Mouse (Mus musculus) hindbrain, embryonic 16.5 days (tissue): ENCODE measurements around the gene Ippk. TPM values are rescaled to one million over a fixed set of nuclear protein-coding genes. Genes with fewer than 3 reads are reported as not detected.

ENCODE experiments used
- ATAC-seq: fragments of 200-750 bp; cut with Nextera tagmentation; 2 replicates; pipeline ENCODE4 v1.8.0; 2017; ENCODE audit warnings: moderate TSS enrichment, moderate library complexity
- H3K27ac ChIP-seq: fragments of 300-500 bp; sonication (generic); 2 replicates; pipeline ENCODE4 v1.5.1; 2014; ENCODE audit warnings: low read depth, mild to moderate bottlenecking, control low read depth, low read length, moderate library complexity
- H3K27me3 ChIP-seq: fragments of 300-500 bp; sonication (generic); replicated peaks from 2 replicates; pipeline ENCODE4 v1.6.1; 2014; ENCODE audit warnings: low read length; ENCODE audit not compliant: control insufficient read depth, insufficient read depth
- H3K36me3 ChIP-seq: fragments of 300-500 bp; sonication (generic); 2 replicates; pipeline ENCODE4 v1.6.1; 2014; ENCODE audit warnings: mild to moderate bottlenecking, low read length, moderate library complexity, mixed read lengths; ENCODE audit not compliant: control insufficient read depth, insufficient read depth
- H3K4me1 ChIP-seq: fragments of 300-500 bp; sonication (generic); 2 replicates; pipeline ENCODE4 v1.6.1; 2014; ENCODE audit warnings: low read depth, low read length; ENCODE audit not compliant: control insufficient read depth, insufficient read depth
- H3K4me2 ChIP-seq: fragments of 300-500 bp; sonication (generic); 2 replicates; pipeline ENCODE4 v1.6.1; 2014; ENCODE audit warnings: mild to moderate bottlenecking, low read length, control low read depth, moderate library complexity
- H3K4me3 ChIP-seq: fragments of 300-500 bp; sonication (generic); 2 replicates; pipeline ENCODE4 v1.5.1; 2014; ENCODE audit warnings: mild to moderate bottlenecking, low read length, control low read depth, moderate library complexity
- H3K9ac ChIP-seq: fragments of 300-500 bp; sonication (generic); 2 replicates; pipeline ENCODE4 v1.6.1; 2014; ENCODE audit warnings: low read depth, mild to moderate bottlenecking, control low read depth, low read length, moderate library complexity
- H3K9me3 ChIP-seq: fragments of 300-500 bp; sonication (generic); 2 replicates; pipeline ENCODE4 v1.6.1; 2014; ENCODE audit warnings: mild to moderate bottlenecking, low read length, moderate library complexity; ENCODE audit not compliant: control insufficient read depth
- WGBS: fragments of 180-500 bp; shearing (Covaris S2); extraction: QIAGEN DNeasy Blood & Tissue Kit; methylation state at CpG from one replicate; pipeline ENCODE4 v1.1.7; 2014; 5-methylcytosine and 5-hydroxymethylcytosine counted together
- polyA plus RNA-seq: library from polyadenylated mRNA; unstranded; fragments of >200 nt; fragmentation: Nextera tagmentation; extraction: Ambion mirVana; gene quantifications from 2 replicates; pipeline ENCODE4 v1.2.1, GENCODE M21; 2015

Ippk gene
- polyA plus RNA-seq, 1 experiment from 2014 or later = 13.6 TPM

GRCm38 (mm10) chr13:49384751-49385463 is 36.1 kb upstream of the Ippk start:
- H3K27ac ChIP-seq = no peak overlapping the region
- ATAC-seq = no peak
- no peaks in the 10 kb centered on the region for H3K4me1 ChIP-seq
- H3K4me3 ChIP-seq = no peak overlapping the region
- no peak overlapping the region for H3K4me2 ChIP-seq
- H3K9ac ChIP-seq = no peak overlapping the region
- WGBS = 75% methylated on average over 16 of the region's 16 CpGs
- H3K27me3 ChIP-seq = no peaks in the 10 kb centered on the region
- H3K36me3 ChIP-seq = peaks cover 46% of the 10 kb centered on the region
- no peaks in the 10 kb centered on the region for H3K9me3 ChIP-seq

DNA sequence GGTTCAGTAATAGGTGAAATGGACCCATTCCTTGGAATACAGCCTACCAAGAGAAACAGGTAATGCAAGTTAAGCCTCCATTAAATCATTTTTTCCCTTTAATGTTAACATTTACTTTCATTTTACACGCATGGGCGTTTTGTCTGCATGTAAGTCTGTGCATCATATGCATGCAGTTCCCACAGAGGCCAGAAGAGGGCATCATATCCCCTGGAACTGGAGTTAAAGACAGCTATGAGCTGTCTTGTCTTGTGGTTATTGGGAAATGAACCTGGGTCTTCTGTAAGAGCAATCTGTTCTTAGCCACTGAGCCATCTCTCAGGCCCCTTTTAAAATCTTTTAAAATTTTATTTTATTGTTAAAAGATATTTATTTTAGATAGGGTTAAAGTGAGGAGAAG is 29.7 kb upstream of the Ippk start:
- Histone ChIP-seq H3K4me2 (no peak overlapping the region), H3K36me3 (peaks cover 5% of the 10 kb centered on the region; the same call in 1 of the 2 replicates), H3K9me3 (peaks cover 3% of the 10 kb centered on the region; the same call in 1 of the 2 replicates), H3K9ac (no peak overlapping the region), H3K27me3 (no peaks in the 10 kb centered on the region), H3K4me1 (no peaks in the 10 kb centered on the region), H3K27ac (no peak overlapping the region), H3K4me3 (no peak overlapping the region)
- WGBS = 98% methylated on average over 2 of the region's 2 CpGs
- ATAC-seq = no peak

DNA sequence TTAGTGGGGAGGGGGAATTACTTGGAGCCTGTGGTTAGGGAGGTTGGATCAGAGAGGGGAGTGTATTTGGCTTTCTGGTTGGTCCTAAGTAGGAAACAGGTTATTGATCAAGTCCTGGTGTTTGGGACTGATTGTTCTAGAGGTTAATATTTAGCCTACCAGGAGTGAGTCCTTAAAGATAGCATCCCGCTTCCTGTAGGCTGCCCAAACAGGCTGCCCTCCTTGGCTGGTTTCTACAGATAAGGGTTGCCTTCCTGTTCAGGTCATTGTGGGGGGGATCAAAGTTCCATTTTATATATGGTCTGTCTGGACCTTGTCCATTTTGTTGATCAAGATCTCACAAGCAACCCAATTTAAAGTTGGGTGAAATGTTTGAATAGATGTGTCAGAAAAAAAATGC is 27.5 kb upstream of the Ippk start:
- WGBS = 89% methylated on average over 1 of the region's 1 CpGs
- no peaks in the 10 kb centered on the region for H3K4me1 ChIP-seq
- H3K9ac ChIP-seq = no peak overlapping the region
- H3K27ac ChIP-seq = no peak overlapping the region
- ATAC-seq = no peak
- no peak overlapping the region for H3K4me2 ChIP-seq
- no peak overlapping the region for H3K4me3 ChIP-seq
- no peaks in the 10 kb centered on the region; the same call in 1 of the 2 replicates for H3K36me3 ChIP-seq
- peaks cover 3% of the 10 kb centered on the region; the same call in 1 of the 2 replicates for H3K9me3 ChIP-seq
- H3K27me3 ChIP-seq = no peaks in the 10 kb centered on the region

DNA sequence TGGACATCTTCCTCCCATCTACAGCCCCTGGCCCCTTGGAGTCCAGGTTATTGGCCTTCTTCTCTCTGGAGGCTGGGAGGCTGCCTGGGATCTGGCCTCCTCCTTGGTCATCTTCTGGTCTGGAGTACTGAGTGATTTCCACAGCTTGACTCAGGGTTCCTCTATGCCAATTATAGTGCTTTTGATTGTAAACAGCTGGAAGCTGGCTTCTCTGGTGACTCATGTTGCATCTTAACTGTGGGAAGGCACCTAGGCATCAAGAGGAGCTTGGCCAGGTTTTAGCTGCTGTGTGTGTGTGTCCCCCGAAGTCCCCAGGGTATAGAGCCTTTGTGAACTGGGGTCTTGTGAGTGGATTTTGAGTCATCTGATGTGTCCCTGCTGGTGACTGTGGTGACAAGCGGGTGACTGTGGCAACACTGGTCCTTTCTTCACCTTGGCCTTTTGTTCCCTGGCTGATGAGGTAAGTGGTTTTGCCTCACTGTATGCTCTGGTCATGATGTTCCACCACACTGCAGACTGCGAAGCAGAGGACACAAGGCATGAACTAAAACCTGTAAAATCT is 26.1 kb upstream of the Ippk start:
- Histone ChIP-seq H3K36me3 (no peaks in the 10 kb centered on the region; the same call in 1 of the 2 replicates), H3K27ac (no peak overlapping the region), H3K4me2 (no peak overlapping the region), H3K4me1 (no peaks in the 10 kb centered on the region), H3K9me3 (peaks cover 3% of the 10 kb centered on the region; the same call in 1 of the 2 replicates), H3K27me3 (no peaks in the 10 kb centered on the region), H3K4me3 (no peak overlapping the region), H3K9ac (no peak overlapping the region)
- WGBS = 91% methylated on average over 3 of the region's 3 CpGs
- no peak for ATAC-seq

DNA sequence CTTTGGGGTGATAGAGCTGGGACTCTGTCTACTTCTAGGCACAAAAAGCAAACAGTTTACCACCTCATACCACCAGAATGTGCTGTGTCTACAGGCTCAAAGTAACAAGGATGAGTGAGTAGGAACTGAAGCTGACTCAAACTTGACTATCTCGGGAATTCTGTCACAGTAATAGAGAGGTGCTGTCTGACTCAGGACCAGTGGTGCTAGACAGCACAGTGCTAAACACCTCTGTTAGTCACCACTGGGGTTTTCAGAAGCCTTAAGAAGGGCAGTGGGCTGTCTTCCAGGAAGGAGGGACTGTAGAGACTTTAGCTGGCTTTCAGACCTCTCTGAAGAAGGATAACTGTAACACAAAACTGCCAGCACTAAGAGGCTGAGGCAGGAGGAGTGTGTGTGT is 24.3 kb upstream of the Ippk start:
- no peak overlapping the region for H3K27ac ChIP-seq
- no peak overlapping the region for H3K9ac ChIP-seq
- no peaks in the 10 kb centered on the region for H3K27me3 ChIP-seq
- no peak; the same call in 1 of the 2 replicates for ATAC-seq
- H3K4me1 ChIP-seq = no peaks in the 10 kb centered on the region
- no peak overlapping the region for H3K4me3 ChIP-seq
- 80% methylated on average over 1 of the region's 1 CpGs for WGBS
- H3K4me2 ChIP-seq = no peak overlapping the region
- H3K9me3 ChIP-seq = no peaks in the 10 kb centered on the region
- H3K36me3 ChIP-seq = no peaks in the 10 kb centered on the region

DNA sequence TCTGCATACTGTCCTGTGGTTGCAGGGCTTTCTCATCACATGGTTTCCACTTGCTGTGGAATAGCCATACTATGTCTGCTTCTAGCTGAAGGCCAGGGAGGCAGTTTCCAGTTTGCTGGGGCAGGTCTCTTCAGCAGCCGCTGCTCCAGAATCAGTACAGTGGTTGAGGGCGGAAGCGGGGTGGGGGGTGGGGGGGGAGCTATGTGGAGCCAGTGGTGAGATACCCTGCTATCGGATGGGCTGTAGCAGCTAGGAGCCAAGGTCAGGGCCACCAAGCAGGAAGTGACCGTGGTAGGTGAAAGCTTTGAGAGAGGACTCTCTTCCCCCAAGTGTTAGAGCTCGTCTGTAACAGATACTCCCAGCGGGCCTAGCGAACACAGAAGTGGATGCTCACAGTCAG is 22.9 kb upstream of the Ippk start:
- no peak overlapping the region for H3K9ac ChIP-seq
- no peaks in the 10 kb centered on the region for H3K4me1 ChIP-seq
- no peak overlapping the region for H3K4me3 ChIP-seq
- no peaks in the 10 kb centered on the region for H3K27me3 ChIP-seq
- no peaks in the 10 kb centered on the region for H3K9me3 ChIP-seq
- H3K27ac ChIP-seq = no peak overlapping the region
- ATAC-seq = 0 out of 2 replicates have a peak, but pooled peaks have one; percentile 18
- H3K36me3 ChIP-seq = no peaks in the 10 kb centered on the region
- no peak overlapping the region for H3K4me2 ChIP-seq
- WGBS = 90% methylated on average over 8 of the region's 8 CpGs

DNA sequence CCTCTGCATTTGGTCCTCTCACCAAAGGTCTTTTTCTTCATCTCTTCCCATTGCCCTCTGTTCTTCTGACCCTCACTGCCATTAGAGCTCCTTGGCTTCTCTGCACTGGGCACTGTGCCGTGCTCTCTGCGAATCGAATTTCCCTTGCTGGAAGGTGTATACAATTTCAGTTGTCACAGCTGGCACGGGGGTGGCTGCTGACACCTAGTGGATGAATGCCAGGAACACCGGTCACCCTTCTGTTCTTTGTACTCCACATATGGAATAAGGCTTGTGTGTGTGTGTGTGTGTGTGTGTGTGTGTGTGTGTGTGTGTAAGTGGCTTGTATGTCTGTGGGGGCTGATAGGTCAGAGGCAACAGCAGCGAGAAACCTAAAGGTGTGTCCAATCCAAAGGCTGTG is 20.9 kb upstream of the Ippk start:
- Histone ChIP-seq H3K4me3 (no peak overlapping the region), H3K27me3 (no peaks in the 10 kb centered on the region), H3K36me3 (no peaks in the 10 kb centered on the region), H3K27ac (no peak overlapping the region), H3K9ac (no peak overlapping the region), H3K9me3 (no peaks in the 10 kb centered on the region), H3K4me1 (no peaks in the 10 kb centered on the region), H3K4me2 (no peak overlapping the region)
- peak; percentile 83 for ATAC-seq
- WGBS = 41% methylated on average over 6 of the region's 6 CpGs

GRCm38 (mm10) chr13:49402628-49403027 is 18.4 kb upstream of the Ippk start:
- H3K9me3 ChIP-seq = no peaks in the 10 kb centered on the region
- H3K27ac ChIP-seq = no peak overlapping the region
- no peaks in the 10 kb centered on the region for H3K36me3 ChIP-seq
- no peaks in the 10 kb centered on the region for H3K27me3 ChIP-seq
- no peak overlapping the region for H3K9ac ChIP-seq
- no peak overlapping the region for H3K4me2 ChIP-seq
- ATAC-seq = no peak
- H3K4me1 ChIP-seq = no peaks in the 10 kb centered on the region
- 90% methylated on average over 2 of the region's 2 CpGs for WGBS
- no peak overlapping the region for H3K4me3 ChIP-seq

GRCm38 (mm10) chr13:49407795-49408194 is 13.3 kb upstream of the Ippk start:
- Histone ChIP-seq H3K9ac (no peak overlapping the region), H3K4me1 (no peaks in the 10 kb centered on the region), H3K9me3 (no peaks in the 10 kb centered on the region), H3K4me2 (no peak overlapping the region), H3K36me3 (no peaks in the 10 kb centered on the region), H3K4me3 (no peak overlapping the region), H3K27me3 (no peaks in the 10 kb centered on the region), H3K27ac (no peak overlapping the region)
- no peak for ATAC-seq
